Mouse (Mus musculus) forebrain, embryonic 10.5 days (tissue): ENCODE measurements around the gene Neurod2. TPM values are rescaled to one million over a fixed set of nuclear protein-coding genes. Genes with fewer than 3 reads are reported as not detected.

ENCODE experiments used
- DNase-seq: peaks from one replicate; pipeline ENCODE4 v3.0.0-alpha.2; 2017; ENCODE audit warnings: low spot score; ENCODE audit errors: extremely low spot score
- H3K27ac ChIP-seq: fragments of 300-500 bp; sonication (generic); 2 replicates; pipeline ENCODE4 v1.5.1; 2016; ENCODE audit warnings: mild to moderate bottlenecking
- H3K27me3 ChIP-seq: fragments of 300-500 bp; sonication (generic); 2 replicates; pipeline ENCODE4 v1.6.1; 2016; ENCODE audit warnings: mild to moderate bottlenecking; ENCODE audit not compliant: poor library complexity, severe bottlenecking
- H3K36me3 ChIP-seq: fragments of 300-500 bp; sonication (generic); replicated peaks from 2 replicates; pipeline ENCODE4 v1.6.1; 2016; ENCODE audit warnings: mild to moderate bottlenecking, moderate library complexity
- H3K4me1 ChIP-seq: fragments of 300-500 bp; sonication (generic); 2 replicates; pipeline ENCODE4 v1.6.1; 2016
- H3K4me3 ChIP-seq: fragments of 300-500 bp; sonication (generic); 2 replicates; pipeline ENCODE4 v1.5.1; 2016; ENCODE audit warnings: mild to moderate bottlenecking, moderate library complexity
- H3K9me3 ChIP-seq: fragments of 300-500 bp; sonication (generic); 2 replicates; pipeline ENCODE4 v1.6.1; 2016; ENCODE audit warnings: mild to moderate bottlenecking, moderate library complexity
- WGBS: fragments of 180-500 bp; shearing (Covaris S2); methylation state at CpG from one replicate; pipeline ENCODE4 v1.1.7; 2016; 5-methylcytosine and 5-hydroxymethylcytosine counted together
- polyA plus RNA-seq: library from polyadenylated mRNA; unstranded; fragments of >200 nt; fragmentation: Nextera tagmentation; extraction: Ambion mirVana; gene quantifications from 2 replicates; pipeline ENCODE4 v1.2.1, GENCODE M21; 2016

The Neurod2 gene
- polyA plus RNA-seq, 1 experiment from 2014 or later: 0.14 TPM

DNA sequence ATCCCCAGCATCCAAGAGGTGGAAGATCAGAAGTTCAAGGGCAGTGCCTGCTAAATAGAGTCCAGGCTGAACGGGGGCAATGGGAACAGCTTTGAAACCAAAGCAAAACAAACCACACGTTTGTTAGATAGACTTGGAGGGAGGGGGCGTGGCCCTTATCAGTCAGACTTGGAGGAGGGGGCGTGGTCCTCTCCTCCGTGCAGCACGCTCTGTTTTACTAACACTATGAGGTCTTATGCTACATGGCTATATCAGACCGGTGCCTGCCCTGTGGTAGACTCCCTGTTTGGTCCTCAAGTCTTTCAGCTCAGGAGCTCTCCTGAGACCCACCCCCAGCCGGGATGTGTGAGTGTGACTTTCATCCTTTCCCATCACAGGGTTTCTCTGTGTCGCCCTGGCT lies 5.8 kb upstream of the Neurod2 start:
- Histone ChIP-seq H3K4me3 (no peak overlapping the region), H3K36me3 (no peaks in the 10 kb centered on the region), H3K27me3 (peaks cover 100% of the 10 kb centered on the region), H3K27ac (no peak overlapping the region), H3K4me1 (peaks cover 36% of the 10 kb centered on the region), H3K9me3 (no peaks in the 10 kb centered on the region)
- 8% methylated on average over 9 of the region's 9 CpGs for WGBS
- DNase-seq: no peak

GRCm38 (mm10) chr11:98333981-98334741 lies 4.7 kb upstream of the Neurod2 start:
- WGBS: 3% methylated on average over 39 of the region's 41 CpGs
- no peaks in the 10 kb centered on the region for H3K36me3 ChIP-seq
- H3K27ac ChIP-seq: no peak overlapping the region
- peaks cover 100% of the 10 kb centered on the region for H3K27me3 ChIP-seq
- DNase-seq: no peak
- H3K4me3 ChIP-seq: peak overlapping the region; percentile 39
- no peaks in the 10 kb centered on the region for H3K9me3 ChIP-seq
- peaks cover 27% of the 10 kb centered on the region for H3K4me1 ChIP-seq

GRCm38 (mm10) chr11:98333263-98333696 lies 3.8 kb upstream of the Neurod2 start:
- H3K4me1 ChIP-seq: peaks cover 25% of the 10 kb centered on the region
- H3K9me3 ChIP-seq: no peaks in the 10 kb centered on the region
- no peak overlapping the region for H3K4me3 ChIP-seq
- no peaks in the 10 kb centered on the region for H3K36me3 ChIP-seq
- no peak overlapping the region for H3K27ac ChIP-seq
- H3K27me3 ChIP-seq: peaks cover 100% of the 10 kb centered on the region
- WGBS: 86% methylated on average over 10 of the region's 10 CpGs
- no peak for DNase-seq

GRCm38 (mm10) chr11:98332841-98333240 lies 3.4 kb upstream of the Neurod2 start:
- WGBS: 79% methylated on average over 4 of the region's 4 CpGs
- H3K4me1 ChIP-seq: peaks cover 27% of the 10 kb centered on the region
- DNase-seq: no peak

DNA sequence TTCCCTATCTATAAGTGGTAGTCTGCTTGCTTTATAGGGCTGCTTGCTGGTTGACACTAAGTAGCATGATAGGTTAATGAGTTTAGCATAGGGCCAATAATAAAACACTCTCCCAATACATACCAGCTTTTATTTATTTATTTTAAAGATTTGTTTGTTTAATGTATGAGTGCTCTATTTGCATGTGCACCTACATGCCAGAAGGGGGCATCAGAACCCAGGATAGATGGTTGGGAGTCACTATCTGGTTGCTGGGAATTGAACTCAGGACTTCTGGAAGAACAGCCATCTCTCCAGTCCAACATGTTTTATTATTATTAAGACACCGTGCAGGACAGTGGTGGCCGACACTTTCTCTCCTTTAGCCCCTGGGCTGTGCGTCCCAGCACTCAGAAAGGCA lies 2.7 kb upstream of the Neurod2 start:
- no peak for DNase-seq
- Histone ChIP-seq H3K4me1 (peaks cover 33% of the 10 kb centered on the region), H3K9me3 (no peaks in the 10 kb centered on the region), H3K27me3 (peaks cover 100% of the 10 kb centered on the region), H3K36me3 (no peaks in the 10 kb centered on the region), H3K27ac (no peak overlapping the region), H3K4me3 (no peak overlapping the region)
- WGBS: 79% methylated on average over 3 of the region's 3 CpGs

More at GRCm38 (mm10) chr11:98332841-98333240, 3.4 kb upstream of the Neurod2 start:
- Histone ChIP-seq H3K27ac (no peak overlapping the region), H3K4me3 (no peak overlapping the region), H3K36me3 (no peaks in the 10 kb centered on the region), H3K27me3 (peaks cover 100% of the 10 kb centered on the region), H3K9me3 (no peaks in the 10 kb centered on the region)

DNA sequence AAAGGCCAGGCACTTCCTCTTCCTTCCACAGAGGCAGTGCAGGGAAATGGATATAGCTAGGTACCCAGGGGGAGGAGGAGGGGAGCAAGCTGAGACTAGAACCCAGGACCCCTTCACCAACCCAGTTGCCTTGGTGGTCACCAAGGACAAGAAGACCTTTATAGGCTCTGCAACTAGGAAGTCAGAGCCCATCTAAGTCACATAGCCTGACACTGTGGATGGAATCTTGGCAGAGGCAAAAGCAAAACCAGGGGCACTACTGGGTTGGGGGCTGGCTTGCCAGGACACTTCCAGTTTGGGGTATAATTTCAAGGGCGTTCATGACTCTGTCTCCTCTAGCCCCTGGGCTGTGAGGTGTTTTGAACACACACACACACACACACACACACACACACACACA lies 2.0 kb upstream of the Neurod2 start:
- H3K36me3 ChIP-seq: no peaks in the 10 kb centered on the region
- no peak overlapping the region for H3K27ac ChIP-seq
- DNase-seq: no peak

GRCm38 (mm10) chr11:98330745-98331204 lies 1.3 kb upstream of the Neurod2 start:
- no peaks in the 10 kb centered on the region for H3K36me3 ChIP-seq
- no peaks in the 10 kb centered on the region for H3K9me3 ChIP-seq
- DNase-seq: peak; percentile 14
- H3K27ac ChIP-seq: no peak overlapping the region
- 46% methylated on average over 2 of the region's 2 CpGs for WGBS
- peaks cover 39% of the 10 kb centered on the region for H3K4me1 ChIP-seq
- H3K4me3 ChIP-seq: no peak overlapping the region
- peaks cover 100% of the 10 kb centered on the region for H3K27me3 ChIP-seq

More for the DNA sequence above, 2.0 kb upstream of the Neurod2 start:
- Histone ChIP-seq H3K9me3 (no peaks in the 10 kb centered on the region), H3K4me3 (no peak overlapping the region), H3K4me1 (peaks cover 39% of the 10 kb centered on the region), H3K27me3 (peaks cover 100% of the 10 kb centered on the region)
- WGBS: 67% methylated on average over 1 of the region's 1 CpGs

GRCm38 (mm10) chr11:98329960-98330744 lies 704 bp upstream of the Neurod2 start:
- peaks cover 38% of the 10 kb centered on the region for H3K4me1 ChIP-seq
- DNase-seq: peak; percentile 15
- WGBS: 33% methylated on average over 9 of the region's 9 CpGs

GRCm38 (mm10) chr11:98328371-98329069 lies 928 bp downstream of the Neurod2 start:
- 1% methylated on average over 56 of the region's 56 CpGs for WGBS
- H3K4me3 ChIP-seq: peak overlapping the region; percentile 44
- H3K9me3 ChIP-seq: no peaks in the 10 kb centered on the region
- H3K27me3 ChIP-seq: peaks cover 100% of the 10 kb centered on the region
- H3K36me3 ChIP-seq: no peaks in the 10 kb centered on the region
- 0 out of 2 replicates have a peak overlapping the region, but pooled peaks have one; percentile 25 for H3K27ac ChIP-seq
- peak; percentile 41 for DNase-seq
- peaks cover 23% of the 10 kb centered on the region for H3K4me1 ChIP-seq

More at GRCm38 (mm10) chr11:98329960-98330744, 704 bp upstream of the Neurod2 start:
- Histone ChIP-seq H3K27me3 (peaks cover 100% of the 10 kb centered on the region), H3K27ac (0 out of 2 replicates have a peak overlapping the region, but pooled peaks have one; percentile 11), H3K36me3 (no peaks in the 10 kb centered on the region), H3K9me3 (no peaks in the 10 kb centered on the region), H3K4me3 (no peak overlapping the region)

GRCm38 (mm10) chr11:98328031-98328370 lies 1.4 kb downstream of the Neurod2 start:
- no peaks in the 10 kb centered on the region for H3K9me3 ChIP-seq
- H3K27ac ChIP-seq: no peak overlapping the region
- H3K4me1 ChIP-seq: peaks cover 23% of the 10 kb centered on the region
- DNase-seq: peak; percentile 42
- under 1% methylated on average over 35 of the region's 35 CpGs for WGBS
- H3K36me3 ChIP-seq: no peaks in the 10 kb centered on the region
- peak overlapping the region; percentile 44 for H3K4me3 ChIP-seq
- H3K27me3 ChIP-seq: peaks cover 100% of the 10 kb centered on the region

DNA sequence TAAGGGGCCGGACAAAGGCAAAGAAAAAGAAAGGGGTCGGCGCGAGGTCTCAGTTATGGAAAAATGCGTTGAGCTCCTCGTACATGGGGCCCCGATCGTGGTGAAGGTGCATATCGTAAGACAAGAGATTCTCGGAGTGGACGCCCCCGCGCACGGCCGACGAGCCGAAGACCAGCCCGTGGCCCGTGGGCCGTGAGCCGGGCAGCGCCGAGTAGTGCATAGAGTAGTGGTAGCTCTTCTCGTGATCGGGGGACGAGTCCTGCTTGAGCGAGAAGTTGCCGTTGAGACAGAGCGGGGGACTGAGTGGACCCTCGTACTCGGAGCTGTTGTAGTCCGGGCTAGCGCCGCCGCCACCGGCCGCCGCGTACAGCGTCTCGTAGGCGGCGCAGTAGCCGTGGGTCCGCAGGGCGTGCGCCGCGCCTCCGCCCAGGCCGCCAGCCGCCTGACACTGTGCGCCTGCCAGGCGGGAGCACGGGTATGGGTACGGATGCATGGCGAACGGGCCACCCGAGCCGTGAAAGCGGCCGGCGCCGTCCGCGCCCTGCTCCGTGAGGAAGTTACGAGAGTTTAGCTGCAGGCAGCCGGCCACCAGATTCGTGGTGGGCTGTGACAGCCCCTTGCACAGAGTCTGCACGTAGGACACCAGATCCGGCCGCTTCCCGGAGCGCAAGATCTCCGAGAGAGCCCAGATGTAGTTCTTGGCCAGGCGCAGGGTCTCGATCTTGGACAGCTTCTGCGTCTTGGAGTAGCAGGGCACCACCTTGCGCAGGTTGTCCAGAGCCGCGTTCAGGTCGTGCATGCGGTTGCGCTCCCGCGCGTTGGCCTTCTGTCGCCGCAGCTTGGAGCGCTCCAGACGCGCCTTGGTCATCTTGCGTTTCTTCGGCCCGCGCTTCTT lies 2.1 kb downstream of the Neurod2 start:
- WGBS: under 1% methylated on average over 97 of the region's 97 CpGs
- H3K36me3 ChIP-seq: no peaks in the 10 kb centered on the region
- H3K27ac ChIP-seq: no peak overlapping the region
- H3K27me3 ChIP-seq: peaks cover 100% of the 10 kb centered on the region
- DNase-seq: peak; percentile 46
- H3K4me3 ChIP-seq: peak overlapping the region; percentile 44
- no peaks in the 10 kb centered on the region for H3K9me3 ChIP-seq
- H3K4me1 ChIP-seq: peaks cover 23% of the 10 kb centered on the region

DNA sequence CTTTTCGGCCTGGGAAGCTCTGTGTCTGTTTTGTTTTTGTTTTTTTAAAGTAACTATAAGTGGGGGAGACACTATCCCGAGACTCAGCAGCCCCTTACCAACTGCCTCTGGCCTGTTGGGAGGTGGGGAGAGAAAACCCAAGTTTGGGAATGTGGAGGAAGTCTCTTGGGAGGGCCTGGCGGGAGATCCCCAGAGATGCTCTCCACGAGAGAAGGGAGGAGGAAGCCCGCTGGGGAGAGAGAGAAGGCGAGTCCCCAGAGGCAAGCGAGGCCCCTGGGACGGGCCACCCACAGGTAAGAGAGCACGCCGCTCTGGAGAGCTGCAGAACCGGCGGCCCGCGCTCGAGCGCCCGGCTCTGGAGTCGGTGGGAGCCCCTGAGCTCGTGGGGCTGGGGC lies 2.7 kb downstream of the Neurod2 start:
- H3K27ac ChIP-seq: no peak overlapping the region
- no peaks in the 10 kb centered on the region for H3K9me3 ChIP-seq
- H3K36me3 ChIP-seq: no peaks in the 10 kb centered on the region
- H3K4me3 ChIP-seq: peak overlapping the region; percentile 44
- peaks cover 23% of the 10 kb centered on the region for H3K4me1 ChIP-seq
- peak; percentile 13 for DNase-seq
- peaks cover 100% of the 10 kb centered on the region for H3K27me3 ChIP-seq
- 1% methylated on average over 19 of the region's 19 CpGs for WGBS
